In genomic region chr10:77606855-77607254, GRCm38 (mm10) we compare ENCODE assay signal across 8 mouse cellular contexts. TPM values are rescaled to one million over a fixed set of nuclear protein-coding genes. Genes with fewer than 3 reads are reported as not detected.
A peak's percentile ranks its signal among the peaks of the same experiment; 100 is the strongest.
DNase-seq lines count a peak whose midpoint lies in the region; ATAC-seq and TF ChIP-seq lines count a peak whose summit lies in the region.

No protein-coding gene starts in this region.

- peak; percentile 44 for ATAC-seq in kidney, embryonic 15.5 days (replicated peaks; ENCODE audit: low FRiP score)
- ATAC-seq in megakaryocyte, adult 5-6 weeks (ENCODE audit: poor library complexity, severe bottlenecking) = peak; percentile 9; the same call in 1 of the 2 replicates

- peak overlapping the region; percentile 63 for H3K4me3 ChIP-seq in kidney, embryonic 15.5 days (replicated peaks)
- H3K4me3 ChIP-seq in MEL (ENCODE audit: control insufficient read depth in 1 of 2, insufficient read depth in 1 of 2, low read depth in 2 of 2, low read length in 2 of 2) = peak overlapping the region; percentile 94
- peak overlapping the region; percentile 88 for H3K4me3 ChIP-seq in hindbrain, embryonic 10.5 days

- peaks cover 31% of the 10 kb centered on the region for H3K79me2 ChIP-seq in MEL (ENCODE audit: control insufficient read depth, insufficient read depth, low read length, poor library complexity)

- H3K9me3 ChIP-seq in kidney, embryonic 15.5 days (replicated peaks) = no peaks in the 10 kb centered on the region; the same call in none of the 2 replicates
- H3K9me3 ChIP-seq in MEL (replicated peaks; ENCODE audit: insufficient read depth, low read length) = no peaks in the 10 kb centered on the region
- H3K9me3 ChIP-seq in hindbrain, embryonic 10.5 days = peaks cover 5% of the 10 kb centered on the region; the same call in 1 of the 2 replicates

- DNase-seq in kidney, adult 11 months = no peak
- DNase-seq in MEL (ENCODE audit: low read depth, low spot score) = peak; percentile 45
- no peak for DNase-seq in hindbrain, embryonic 10.5 days (ENCODE audit: low spot score)
- DNase-seq in embryo, embryonic 10.5 days (ENCODE audit: low spot score) = no peak
- DNase-seq in gastrocnemius, postnatal 14 days = no peak
- DNase-seq in layer of hippocampus, postnatal 25 days (ENCODE audit: extremely low spot score in 1 of 2, low spot score in 1 of 2) = no peak

- no peak for TF ChIP-seq RAD21 in MEL (IDR thresholded peaks at IDR 0.05; ENCODE audit: low read depth, low read length)

- peaks cover 37% of the 10 kb centered on the region for H3K36me3 ChIP-seq in kidney, embryonic 15.5 days
- peaks cover 9 to 21% of the 10 kb centered on the region in 2 experiments for H3K36me3 ChIP-seq in MEL (ENCODE audit: control insufficient read depth in 1 of 2, insufficient read depth in 2 of 2, low read length in 2 of 2)
- peaks cover 44% of the 10 kb centered on the region for H3K36me3 ChIP-seq in hindbrain, embryonic 10.5 days

- no peak for TF ChIP-seq CTCF in MEL (IDR thresholded peaks at IDR 0.05 in 2 of 3, conservative IDR thresholded peaks at IDR 0.05 in 1 of 3; ENCODE audit: control insufficient read depth in 1 of 3, insufficient read depth in 1 of 3, low read depth in 2 of 3, low read length in 3 of 3, poor library complexity in 1 of 3, severe bottlenecking in 1 of 3)

- H3K27ac ChIP-seq in kidney, embryonic 15.5 days = peak overlapping the region; percentile 99
- H3K27ac ChIP-seq in MEL (ENCODE audit: control insufficient read depth, low read depth, low read length) = peak overlapping the region; percentile 79
- H3K27ac ChIP-seq in hindbrain, embryonic 10.5 days = peak overlapping the region; percentile 99

- H3K4me1 ChIP-seq in kidney, embryonic 15.5 days = peaks cover 27% of the 10 kb centered on the region
- H3K4me1 ChIP-seq in MEL (ENCODE audit: control insufficient read depth in 1 of 2, insufficient read depth in 2 of 2, low read length in 2 of 2) = peaks cover 6 to 26% of the 10 kb centered on the region in 2 experiments; a peak in 3 of 4 replicates
- peaks cover 26% of the 10 kb centered on the region for H3K4me1 ChIP-seq in hindbrain, embryonic 10.5 days (replicated peaks)

- intact Hi-C loops in gastrocnemius, postnatal 14 days (cut with DNase I; ENCODE audit: low total_unique reads) = no loop called here

- peak overlapping the region; percentile 84 for H3K4me2 ChIP-seq in kidney, embryonic 15.5 days

- H3K27me3 ChIP-seq in kidney, embryonic 15.5 days = no peaks in the 10 kb centered on the region
- no peaks in the 10 kb centered on the region for H3K27me3 ChIP-seq in MEL (ENCODE audit: control insufficient read depth in 1 of 2, insufficient read depth in 2 of 2, low read length in 2 of 2)
- H3K27me3 ChIP-seq in hindbrain, embryonic 10.5 days (ENCODE audit: insufficient read depth, poor library complexity, severe bottlenecking) = no peaks in the 10 kb centered on the region

- WGBS in kidney, embryonic 15.5 days = 38% methylated on average over 7 of the region's 7 CpGs
- WGBS in hindbrain, embryonic 10.5 days = 43% methylated on average over 7 of the region's 7 CpGs

- peak overlapping the region; percentile 65 for H3K9ac ChIP-seq in kidney, embryonic 15.5 days
- peak overlapping the region; percentile 97 for H3K9ac ChIP-seq in MEL (ENCODE audit: control insufficient read depth, low read depth, low read length, poor library complexity, severe bottlenecking)

- 0 out of 4 replicates have a peak, but pooled peaks of 1 of the 2 experiments have one; percentile 14 for TF ChIP-seq POLR2A in MEL (IDR thresholded peaks at IDR 0.05; ENCODE audit: control insufficient read depth in 1 of 2, insufficient read depth in 1 of 2, low read depth in 1 of 2, low read length in 2 of 2, poor library complexity in 1 of 2)

- no peak for TF ChIP-seq EP300 in MEL (IDR thresholded peaks at IDR 0.05; ENCODE audit: low read depth in 1 of 2, low read length in 2 of 2)

TF ChIP-seq in MEL, 35 proteins besides CTCF, POLR2A, EP300 and RAD21:
- TF ChIP-seq KAT2A (conservative IDR thresholded peaks at IDR 0.05; ENCODE audit: low read depth, low read length) (no peak), ZC3H11A (IDR thresholded peaks at IDR 0.05; ENCODE audit: low read depth, low read length) (no peak), TBP (IDR thresholded peaks at IDR 0.05; ENCODE audit: low read depth, low read length) (no peak), MAZ (IDR thresholded peaks at IDR 0.05; ENCODE audit: low read depth, low read length) (no peak), ETS1 (IDR thresholded peaks at IDR 0.05; ENCODE audit: low read depth, low read length) (no peak), ELF1 (IDR thresholded peaks at IDR 0.05; ENCODE audit: low read depth, low read length) (no peak), POLR2AphosphoS5 (IDR thresholded peaks at IDR 0.05; ENCODE audit: borderline replicate concordance, low read depth, low read length) (no peak), MEF2A (IDR thresholded peaks at IDR 0.05; ENCODE audit: extremely low read depth, insufficient replicate concordance, low read depth, low read length, poor library complexity, severe bottlenecking) (no peak), MXI1 (IDR thresholded peaks at IDR 0.05; ENCODE audit: low read depth, low read length) (no peak), BHLHE40 (IDR thresholded peaks at IDR 0.05; ENCODE audit: borderline replicate concordance, low read depth, low read length) (no peak), USF2 (IDR thresholded peaks at IDR 0.05; ENCODE audit: borderline replicate concordance in 1 of 2, insufficient read depth in 1 of 2, low read depth in 1 of 2, low read length in 2 of 2) (no peak), USF1 (IDR thresholded peaks at IDR 0.05; ENCODE audit: low read depth, low read length) (no peak), NRF1 (IDR thresholded peaks at IDR 0.05; ENCODE audit: insufficient read depth, low read depth, low read length, poor library complexity, severe bottlenecking) (no peak), ZMIZ1 (IDR thresholded peaks at IDR 0.05; ENCODE audit: low read depth, low read length) (no peak), SMC3 (IDR thresholded peaks at IDR 0.05; ENCODE audit: low read depth, low read length) (no peak)

RNA-seq across cellular contexts. Expression of gene Gm49325, which starts 0.9 kb away (rescaled TPM):
- polyA plus RNA-seq in kidney, embryonic 15.5 days (2015; fragmentation: Nextera tagmentation; extraction: Ambion mirVana) = 3.6 and 6.3 TPM in 2 replicates
- 3.5 and 3.7 TPM in 2 replicates for total RNA-seq in MEL (2012; rRNA removed)
- polyA plus RNA-seq in MEL (2012; ENCODE audit: insufficient read depth in 1 of 2, insufficient read length in 2 of 2, low read depth in 1 of 2, low replicate concordance in 2 of 2, missing spikeins in 1 of 2) = 1 to 10 TPM in 1 of 2 experiments, not detected in 1; 1.0 TPM
- 4.4 TPM in 1 of 2 replicates, not detected in the other for polyA plus RNA-seq in hindbrain, embryonic 10.5 days (2016; fragmentation: Nextera tagmentation; extraction: Ambion mirVana)
- not detected in 2 replicates for total RNA-seq in megakaryocyte, adult 5-6 weeks (2015)
- total RNA-seq in megakaryocyte, adult 5-6 weeks (2017) = not detected in 2 replicates
- 10 to 100 TPM in 1 of 2 experiments, 1 to 10 TPM in 1; 5.8 to 10.3 TPM for total RNA-seq in gastrocnemius, postnatal 14 days (2021)
- total RNA-seq in layer of hippocampus, postnatal 25 days (2021) = 10 to 100 TPM; 29.0 to 29.8 TPM

RNA-seq across cellular contexts. Expression of gene Sumo3, which starts 1.0 kb away (rescaled TPM):
- polyA plus RNA-seq in kidney, embryonic 15.5 days (2015; fragmentation: Nextera tagmentation; extraction: Ambion mirVana) = 332 TPM in 2 replicates
- total RNA-seq in MEL (2012; rRNA removed) = 145 and 151 TPM in 2 replicates
- 100 to 1,000 TPM in 1 of 2 experiments, not detected in 1; 342 TPM for polyA plus RNA-seq in MEL (2012; ENCODE audit: insufficient read depth in 1 of 2, insufficient read length in 2 of 2, low read depth in 1 of 2, low replicate concordance in 2 of 2, missing spikeins in 1 of 2)
- polyA plus RNA-seq in hindbrain, embryonic 10.5 days (2016; fragmentation: Nextera tagmentation; extraction: Ambion mirVana) = 336 and 389 TPM in 2 replicates
- total RNA-seq in megakaryocyte, adult 5-6 weeks (2015) = 22.1 and 22.7 TPM in 2 replicates
- 118 and 137 TPM in 2 replicates for total RNA-seq in megakaryocyte, adult 5-6 weeks (2017)
- 10 to 100 TPM; 41.9 to 46.5 TPM for total RNA-seq in gastrocnemius, postnatal 14 days (2021)
- total RNA-seq in layer of hippocampus, postnatal 25 days (2021) = 100 to 1,000 TPM; 116 to 128 TPM

RNA-seq across cellular contexts. Expression of gene Ube2g2, which starts 15.2 kb away (rescaled TPM):
- polyA plus RNA-seq in kidney, embryonic 15.5 days (2015; fragmentation: Nextera tagmentation; extraction: Ambion mirVana) = 71.9 and 72.0 TPM in 2 replicates
- 55.2 and 62.4 TPM in 2 replicates for total RNA-seq in MEL (2012; rRNA removed)
- 100 to 1,000 TPM in 1 of 2 experiments, not detected in 1; 112 TPM for polyA plus RNA-seq in MEL (2012; ENCODE audit: insufficient read depth in 1 of 2, insufficient read length in 2 of 2, low read depth in 1 of 2, low replicate concordance in 2 of 2, missing spikeins in 1 of 2)
- polyA plus RNA-seq in hindbrain, embryonic 10.5 days (2016; fragmentation: Nextera tagmentation; extraction: Ambion mirVana) = 100 and 103 TPM in 2 replicates
- 15.3 and 18.1 TPM in 2 replicates for total RNA-seq in megakaryocyte, adult 5-6 weeks (2015)
- 27.4 and 40.0 TPM in 2 replicates for total RNA-seq in megakaryocyte, adult 5-6 weeks (2017)
- total RNA-seq in gastrocnemius, postnatal 14 days (2021) = 10 to 100 TPM; 79.8 to 84.4 TPM
- 10 to 100 TPM; 69.8 to 88.4 TPM for total RNA-seq in layer of hippocampus, postnatal 25 days (2021)

RNA-seq across cellular contexts. Expression of gene Pttg1ip, which starts 25.3 kb away (rescaled TPM):
- polyA plus RNA-seq in kidney, embryonic 15.5 days (2015; fragmentation: Nextera tagmentation; extraction: Ambion mirVana) = 149 and 152 TPM in 2 replicates
- total RNA-seq in MEL (2012; rRNA removed) = 41.1 and 50.4 TPM in 2 replicates
- polyA plus RNA-seq in MEL (2012; ENCODE audit: insufficient read depth in 1 of 2, insufficient read length in 2 of 2, low read depth in 1 of 2, low replicate concordance in 2 of 2, missing spikeins in 1 of 2) = 10 to 100 TPM in 1 of 2 experiments, not detected in 1; 53.1 TPM
- 66.6 and 67.2 TPM in 2 replicates for polyA plus RNA-seq in hindbrain, embryonic 10.5 days (2016; fragmentation: Nextera tagmentation; extraction: Ambion mirVana)
- total RNA-seq in megakaryocyte, adult 5-6 weeks (2015) = 82.8 and 97.8 TPM in 2 replicates
- total RNA-seq in megakaryocyte, adult 5-6 weeks (2017) = 50.0 and 54.8 TPM in 2 replicates
- 10 to 100 TPM; 47.4 to 51.8 TPM for total RNA-seq in gastrocnemius, postnatal 14 days (2021)
- 10 to 100 TPM; 68.2 to 69.4 TPM for total RNA-seq in layer of hippocampus, postnatal 25 days (2021)
